Mouse (Mus musculus) stomach, embryonic 14.5 days (tissue): ENCODE results near the gene Cfdp1. TPM values are rescaled to one million over a fixed set of nuclear protein-coding genes. Genes with fewer than 3 reads are reported as not detected.
"Not testable (repeated sequence)": the region's sequence is repeated elsewhere in the genome, so short reads cannot be mapped to it uniquely, and the experiment has no call there.

Source experiments
- ATAC-seq: fragments of 200-750 bp; cut with Nextera tagmentation; 2 replicates; pipeline ENCODE4 v1.8.0; 2017; ENCODE audit warnings: low read depth, moderate TSS enrichment; ENCODE audit not compliant: insufficient number of reproducible peaks, insufficient read depth, low FRiP score
- H3K27ac ChIP-seq: fragments of 300-500 bp; sonication (generic); 2 replicates; pipeline ENCODE4 v1.5.1; 2014; ENCODE audit warnings: mild to moderate bottlenecking, low read length, moderate library complexity, mixed read lengths
- H3K27me3 ChIP-seq: fragments of 300-500 bp; sonication (generic); 2 replicates; pipeline ENCODE4 v1.6.1; 2014; ENCODE audit warnings: low read length, control low read depth, mixed read lengths; ENCODE audit not compliant: control insufficient read depth, insufficient read depth
- H3K36me3 ChIP-seq: fragments of 300-500 bp; sonication (generic); 2 replicates; pipeline ENCODE4 v1.6.1; 2014; ENCODE audit warnings: mild to moderate bottlenecking, control low read depth, low read length, moderate library complexity, mixed read lengths; ENCODE audit not compliant: control insufficient read depth, insufficient read depth
- H3K4me1 ChIP-seq: fragments of 300-500 bp; sonication (generic); 2 replicates; pipeline ENCODE4 v1.6.1; 2014; ENCODE audit warnings: low read length, control low read depth, mixed read lengths; ENCODE audit not compliant: control insufficient read depth, insufficient read depth
- H3K4me2 ChIP-seq: fragments of 300-500 bp; sonication (generic); replicated peaks from 2 replicates; pipeline ENCODE4 v1.6.1; 2014; ENCODE audit warnings: low read depth, low read length, control low read depth
- H3K4me3 ChIP-seq: fragments of 300-500 bp; sonication (generic); 2 replicates; pipeline ENCODE4 v1.5.1; 2014; ENCODE audit warnings: low read depth, low read length, control low read depth
- H3K9ac ChIP-seq: fragments of 300-500 bp; sonication (generic); replicated peaks from 2 replicates; pipeline ENCODE4 v1.6.1; 2014; ENCODE audit warnings: low read depth, mild to moderate bottlenecking, control low read depth, low read length, moderate library complexity, mixed read lengths
- H3K9me3 ChIP-seq: fragments of 300-500 bp; sonication (generic); 2 replicates; pipeline ENCODE4 v1.6.1; 2016; ENCODE audit warnings: low read depth, low read length, control low read depth; ENCODE audit not compliant: control insufficient read depth
- WGBS: fragments of 180-500 bp; shearing (Covaris S2); extraction: QIAGEN DNeasy Blood & Tissue Kit; methylation state at CpG from one replicate; pipeline ENCODE4 v1.1.7; 2014; 5-methylcytosine and 5-hydroxymethylcytosine counted together
- polyA plus RNA-seq: library from polyadenylated mRNA; unstranded; fragments of >200 nt; fragmentation: Nextera tagmentation; extraction: Ambion mirVana; gene quantifications from 2 replicates; pipeline ENCODE4 v1.2.1, GENCODE M21; 2014

The Cfdp1 gene
- polyA plus RNA-seq, 1 experiment from 2014 or later: 215 TPM

DNA sequence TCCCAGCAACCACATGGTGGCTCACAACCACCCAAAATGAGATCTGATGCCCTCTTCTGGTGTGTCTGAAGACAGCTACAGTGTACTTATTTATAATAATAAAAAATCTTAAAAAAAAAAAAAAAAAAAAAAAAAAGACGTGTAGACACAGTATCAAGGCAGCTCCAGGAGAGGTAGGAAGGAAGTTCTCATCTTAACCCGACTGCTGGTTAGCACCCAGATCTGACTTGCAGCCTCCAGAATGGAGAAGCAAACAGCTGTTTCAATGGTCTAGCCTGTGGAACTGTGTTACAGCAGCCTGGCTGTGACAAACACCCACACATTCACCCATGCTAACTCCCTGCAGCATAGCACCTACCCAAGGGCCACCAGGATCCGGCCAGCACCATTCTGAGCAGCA lies 16.3 kb upstream of the Cfdp1 start:
- WGBS: 87% methylated on average over 3 of the region's 3 CpGs

DNA sequence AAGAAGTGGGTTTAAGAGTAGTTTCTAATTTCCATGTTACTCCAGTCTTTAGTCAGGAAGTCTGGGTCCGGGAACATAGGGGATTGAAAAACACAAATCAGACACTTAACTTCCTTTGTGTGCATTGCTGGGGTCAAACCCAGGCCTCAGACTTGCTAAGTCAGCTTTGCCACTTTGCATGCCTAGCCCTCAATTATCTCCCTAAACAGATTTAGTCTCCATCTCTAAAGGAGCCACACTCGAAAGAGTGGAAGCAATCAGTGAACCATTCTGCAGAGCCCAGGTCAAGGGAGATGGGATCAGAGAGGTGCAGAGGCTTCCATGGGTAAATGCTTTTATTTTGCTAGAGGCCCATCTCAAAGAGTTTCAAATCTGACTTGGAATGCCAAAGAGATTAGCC lies 14.6 kb upstream of the Cfdp1 start:
- Histone ChIP-seq H3K27me3 (no peaks in the 10 kb centered on the region), H3K9me3 (no peaks in the 10 kb centered on the region)
- WGBS: 54% methylated on average over 2 of the region's 2 CpGs

More for the DNA sequence above, 16.3 kb upstream of the Cfdp1 start:
- Histone ChIP-seq H3K4me2 (no peak overlapping the region), H3K4me1 (no peaks in the 10 kb centered on the region), H3K9me3 (no peaks in the 10 kb centered on the region), H3K9ac (no peak overlapping the region), H3K27ac (no peak overlapping the region), H3K36me3 (peaks cover 6% of the 10 kb centered on the region; the same call in 1 of the 2 replicates), H3K27me3 (no peaks in the 10 kb centered on the region), H3K4me3 (no peak overlapping the region)
- ATAC-seq: no peak

DNA sequence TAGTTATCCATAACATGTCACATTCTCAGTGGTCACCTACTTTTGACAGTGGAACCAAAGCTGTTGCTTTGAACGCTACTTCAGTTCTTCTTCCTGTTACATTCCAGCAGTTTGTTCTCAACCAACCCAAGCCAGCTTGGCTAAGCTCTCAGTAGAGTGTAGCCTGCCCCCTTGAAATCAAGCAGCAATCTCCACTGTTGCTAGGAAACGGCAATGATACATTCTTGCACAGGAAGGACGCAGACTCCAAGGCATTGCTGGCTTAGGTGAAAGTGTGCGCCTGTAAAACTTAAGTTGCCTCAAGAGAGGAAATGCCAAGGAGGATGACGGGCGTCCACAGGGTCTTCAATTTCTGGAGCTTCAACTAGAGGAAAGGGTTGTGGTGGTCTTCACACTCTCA lies 11.8 kb upstream of the Cfdp1 start:
- Histone ChIP-seq H3K4me2 (no peak overlapping the region), H3K27ac (no peak overlapping the region), H3K27me3 (no peaks in the 10 kb centered on the region), H3K4me3 (no peak overlapping the region), H3K9ac (no peak overlapping the region), H3K36me3 (peaks cover 6% of the 10 kb centered on the region; the same call in 1 of the 2 replicates), H3K9me3 (no peaks in the 10 kb centered on the region), H3K4me1 (no peaks in the 10 kb centered on the region)
- ATAC-seq: no peak
- WGBS: 88% methylated on average over 6 of the region's 6 CpGs

More for the DNA sequence above, 14.6 kb upstream of the Cfdp1 start:
- no peak overlapping the region for H3K9ac ChIP-seq
- H3K4me3 ChIP-seq: no peak overlapping the region
- no peak overlapping the region for H3K27ac ChIP-seq
- peaks cover 6% of the 10 kb centered on the region; the same call in 1 of the 2 replicates for H3K36me3 ChIP-seq
- H3K4me1 ChIP-seq: no peaks in the 10 kb centered on the region
- no peak for ATAC-seq
- no peak overlapping the region for H3K4me2 ChIP-seq

DNA sequence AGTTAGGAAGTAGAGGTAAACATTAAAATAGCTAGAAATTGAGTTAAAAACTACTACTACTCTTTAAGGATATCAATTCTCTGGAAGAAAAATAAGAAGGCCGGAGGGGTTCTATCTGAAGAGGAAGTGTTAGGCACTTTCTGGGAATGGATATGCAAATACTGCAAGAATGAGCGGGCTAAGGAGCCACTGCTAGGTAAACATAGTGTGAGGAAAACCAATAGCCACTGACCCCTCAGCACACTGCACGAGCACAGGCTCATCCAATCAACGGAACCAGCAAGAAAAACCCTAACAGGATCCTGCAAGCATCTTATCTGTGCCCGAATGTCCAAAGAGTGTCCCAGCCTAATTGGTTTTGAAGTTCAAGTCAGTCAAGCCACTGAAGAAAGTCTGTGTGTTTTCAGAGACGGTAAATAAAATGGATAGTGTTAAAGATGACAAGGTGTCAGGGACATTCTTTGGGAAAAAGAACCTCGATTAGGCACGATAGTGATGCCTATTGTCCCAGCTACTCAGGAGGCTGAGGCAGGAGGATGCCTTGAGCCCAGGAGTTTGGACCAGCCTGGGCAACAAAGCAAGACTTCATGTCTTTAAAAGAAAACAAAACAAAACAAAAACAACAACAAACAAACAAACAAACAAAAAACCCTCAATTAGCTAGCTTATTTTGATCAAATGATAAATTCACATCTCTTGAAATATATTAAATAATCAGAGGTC lies 11.2 kb upstream of the Cfdp1 start:
- no peak overlapping the region for H3K4me3 ChIP-seq
- 81% methylated on average over 8 of the region's 8 CpGs for WGBS
- H3K4me2 ChIP-seq: no peak overlapping the region
- no peaks in the 10 kb centered on the region for H3K4me1 ChIP-seq
- H3K27ac ChIP-seq: no peak overlapping the region
- H3K9me3 ChIP-seq: no peaks in the 10 kb centered on the region
- no peak overlapping the region for H3K9ac ChIP-seq
- ATAC-seq: no peak
- H3K27me3 ChIP-seq: no peaks in the 10 kb centered on the region
- peaks cover 6% of the 10 kb centered on the region; the same call in 1 of the 2 replicates for H3K36me3 ChIP-seq

DNA sequence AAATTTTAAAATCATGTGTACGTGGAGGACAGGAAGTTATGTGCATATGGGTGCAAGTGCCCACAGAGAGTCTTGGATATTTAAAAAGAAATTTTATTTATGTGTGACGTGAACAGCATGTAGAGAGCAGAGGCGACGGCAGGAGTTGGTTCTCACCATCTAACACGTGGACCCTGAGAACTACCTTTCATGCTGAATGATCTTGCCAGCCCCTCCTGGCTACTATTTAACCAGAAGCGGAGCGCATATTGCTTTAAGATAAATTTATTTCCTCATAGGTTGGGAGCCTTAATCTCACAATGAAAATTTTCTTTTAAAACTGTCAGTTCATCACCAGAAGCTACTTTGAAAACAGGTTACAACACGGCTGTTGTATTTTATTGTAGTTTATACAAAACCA lies 10.6 kb upstream of the Cfdp1 start:
- Histone ChIP-seq H3K9ac (no peak overlapping the region), H3K4me1 (no peaks in the 10 kb centered on the region), H3K4me2 (no peak overlapping the region), H3K27ac (no peak overlapping the region), H3K4me3 (no peak overlapping the region), H3K9me3 (no peaks in the 10 kb centered on the region), H3K27me3 (no peaks in the 10 kb centered on the region), H3K36me3 (peaks cover 6% of the 10 kb centered on the region; the same call in 1 of the 2 replicates)
- WGBS: 87% methylated on average over 8 of the region's 8 CpGs
- ATAC-seq: no peak

DNA sequence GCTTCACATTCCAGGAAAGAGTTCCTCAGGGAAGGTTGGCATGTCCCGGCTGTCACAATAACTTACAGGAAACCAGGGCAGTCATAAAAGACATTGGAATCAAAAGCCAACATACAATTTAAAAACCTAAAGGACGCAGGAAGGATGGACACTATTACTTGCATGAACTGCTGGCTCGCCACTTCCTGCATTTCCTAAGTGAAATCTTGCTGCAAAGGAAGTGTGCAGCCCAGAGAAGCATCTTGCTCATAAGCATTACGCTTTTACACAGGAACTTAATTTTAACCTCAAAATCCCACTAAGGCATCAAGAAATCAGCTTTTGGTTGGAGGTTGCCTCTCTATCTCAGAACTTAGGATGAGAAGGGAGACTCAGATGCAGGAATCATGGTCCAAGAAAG lies 9.2 kb upstream of the Cfdp1 start:
- H3K9me3 ChIP-seq: no peaks in the 10 kb centered on the region
- WGBS: 81% methylated on average over 4 of the region's 4 CpGs
- H3K36me3 ChIP-seq: peaks cover 6% of the 10 kb centered on the region; the same call in 1 of the 2 replicates
- no peaks in the 10 kb centered on the region for H3K27me3 ChIP-seq
- no peak overlapping the region for H3K9ac ChIP-seq
- no peak overlapping the region for H3K27ac ChIP-seq
- no peak overlapping the region for H3K4me2 ChIP-seq
- H3K4me3 ChIP-seq: no peak overlapping the region
- no peak for ATAC-seq
- H3K4me1 ChIP-seq: no peaks in the 10 kb centered on the region

DNA sequence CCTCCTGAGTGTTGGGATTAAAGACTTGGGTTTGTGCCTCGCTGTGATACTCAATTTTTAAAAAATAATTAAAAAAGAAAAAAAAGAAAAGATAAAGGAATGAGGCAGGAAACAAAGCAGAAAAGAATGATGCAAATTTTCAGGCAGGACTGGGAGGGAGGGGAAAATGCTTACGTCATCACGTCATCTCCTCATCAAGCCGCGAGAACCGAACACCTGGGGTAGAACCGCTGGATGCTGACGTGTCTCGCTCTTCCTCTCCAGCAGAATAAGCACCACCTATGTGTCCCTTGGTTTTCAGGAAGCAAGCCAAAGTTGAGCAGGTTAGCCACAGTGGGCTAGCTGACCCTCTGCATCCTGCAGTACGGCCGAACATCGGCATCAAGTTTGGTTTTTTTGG lies 1.9 kb upstream of the Cfdp1 start:
- no peaks in the 10 kb centered on the region; the same call in 1 of the 2 replicates for H3K36me3 ChIP-seq
- H3K27me3 ChIP-seq: no peaks in the 10 kb centered on the region
- no peak overlapping the region for H3K9ac ChIP-seq
- H3K4me2 ChIP-seq: no peak overlapping the region
- H3K4me1 ChIP-seq: 0 out of 2 replicates have a peak, but pooled peaks cover 8% of the 10 kb centered on the region
- ATAC-seq: no peak
- H3K27ac ChIP-seq: no peak overlapping the region
- H3K9me3 ChIP-seq: no peaks in the 10 kb centered on the region
- no peak overlapping the region for H3K4me3 ChIP-seq
- WGBS: 92% methylated on average over 12 of the region's 12 CpGs

DNA sequence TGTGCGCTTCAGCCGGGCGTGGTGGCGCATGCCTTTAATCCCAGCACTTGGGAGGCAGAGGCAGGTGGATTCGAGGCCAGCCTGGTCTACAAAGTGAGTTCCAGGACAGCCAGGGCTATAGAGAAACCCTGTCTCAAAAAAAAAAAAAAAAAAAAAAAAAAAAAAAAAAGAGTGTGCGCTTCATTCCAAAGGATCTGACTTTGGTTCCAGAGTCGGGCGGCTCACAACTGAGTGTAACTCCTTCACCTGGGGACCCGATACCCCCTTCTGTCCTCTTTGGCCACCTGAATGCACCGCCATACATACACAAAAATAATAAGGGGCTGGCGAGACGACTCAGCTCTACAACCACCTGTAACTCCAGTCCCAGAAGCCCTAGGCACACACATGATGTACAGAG lies 872 bp downstream of the Cfdp1 start:
- not testable (repeated sequence) for H3K4me1 ChIP-seq, H3K9me3 ChIP-seq, H3K27ac ChIP-seq, ATAC-seq, H3K36me3 ChIP-seq, H3K27me3 ChIP-seq
- WGBS: 53% methylated on average over 12 of the region's 12 CpGs
- Histone ChIP-seq H3K4me3 (peak overlapping the region; percentile 91), H3K4me2 (peak overlapping the region; percentile 80), H3K9ac (peak overlapping the region; percentile 77)

DNA sequence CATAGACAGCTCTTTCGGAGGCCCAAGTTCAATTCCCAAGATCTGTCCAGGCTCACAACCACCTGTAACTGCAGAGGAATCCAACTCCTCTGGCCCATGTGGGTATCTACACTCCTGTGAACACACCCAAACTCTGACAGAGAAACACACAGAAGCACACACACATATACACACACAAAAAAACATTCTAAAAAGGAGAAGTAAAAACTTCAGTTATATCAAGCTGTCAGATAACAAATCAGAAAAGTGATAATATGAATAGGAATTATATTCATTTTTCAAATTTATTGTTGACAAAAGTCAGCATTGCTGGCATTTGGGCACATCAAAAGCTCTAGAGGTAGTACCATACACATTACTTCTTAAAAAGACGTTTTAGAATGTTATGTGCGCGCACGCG lies 7.3 kb downstream of the Cfdp1 start:
- Histone ChIP-seq H3K36me3 (peaks cover 27% of the 10 kb centered on the region), H3K9ac (no peak overlapping the region), H3K27ac (no peak overlapping the region), H3K4me3 (no peak overlapping the region), H3K4me1 (0 out of 2 replicates have a peak, but pooled peaks cover 3% of the 10 kb centered on the region), H3K4me2 (no peak overlapping the region), H3K9me3 (no peaks in the 10 kb centered on the region), H3K27me3 (no peaks in the 10 kb centered on the region)
- WGBS: 83% methylated on average over 6 of the region's 6 CpGs
- ATAC-seq: no peak
